Mouse (Mus musculus) testis, adult 2 months (tissue): Measurements from ENCODE around the gene Zdhhc12. TPM values are rescaled to one million over a fixed set of nuclear protein-coding genes. Genes with fewer than 3 reads are reported as not detected.

Experiments
- H3K27ac ChIP-seq: fragments of 200-500 bp; 2 replicates; pipeline ENCODE4 v1.5.1; 2012; ENCODE audit warnings: low read depth, low read length; ENCODE audit not compliant: control insufficient read depth, insufficient read depth
- H3K27me3 ChIP-seq: fragments of 200-500 bp; 2 replicates; pipeline ENCODE4 v1.6.1; 2012; ENCODE audit warnings: mild to moderate bottlenecking, low read length, moderate library complexity; ENCODE audit not compliant: control insufficient read depth, insufficient read depth
- H3K36me3 ChIP-seq: fragments of 200-500 bp; 2 replicates; pipeline ENCODE4 v1.6.1; 2012; ENCODE audit warnings: mild to moderate bottlenecking, low read length; ENCODE audit not compliant: control insufficient read depth, insufficient read depth
- H3K4me1 ChIP-seq: fragments of 200-500 bp; 2 replicates; pipeline ENCODE4 v1.6.1; 2012; ENCODE audit warnings: low read length; ENCODE audit not compliant: control insufficient read depth, insufficient read depth
- H3K4me3 ChIP-seq: fragments of 200-500 bp; 2 replicates; pipeline ENCODE4 v1.5.1; 2012; ENCODE audit warnings: low read depth, mild to moderate bottlenecking, low read length, moderate library complexity, mixed read lengths; ENCODE audit not compliant: control insufficient read depth
- CTCF ChIP-seq: fragments of 200-500 bp; IDR thresholded peaks from 2 replicates; pipeline ENCODE4 v1.5.1; 2012; ENCODE audit warnings: low read depth, mild to moderate bottlenecking, inconsistent platforms, low read length, moderate library complexity; ENCODE audit not compliant: control insufficient read depth, insufficient read depth, insufficient replicate concordance
- POLR2A ChIP-seq: fragments of 200-500 bp; IDR thresholded peaks from 2 replicates; pipeline ENCODE4 v1.6.1; 2012; ENCODE audit warnings: low read depth, mild to moderate bottlenecking, inconsistent platforms, low read length, moderate library complexity; ENCODE audit not compliant: control insufficient read depth
- polyA plus RNA-seq: library from polyadenylated mRNA; depleted of rRNA; stranded (reverse); fragments of >200 nt; gene quantifications from 2 replicates; pipeline ENCODE4 v1.2.3, GENCODE M21; 2012

Zdhhc12 gene
- polyA plus RNA-seq, 1 experiment = 156 TPM

DNA sequence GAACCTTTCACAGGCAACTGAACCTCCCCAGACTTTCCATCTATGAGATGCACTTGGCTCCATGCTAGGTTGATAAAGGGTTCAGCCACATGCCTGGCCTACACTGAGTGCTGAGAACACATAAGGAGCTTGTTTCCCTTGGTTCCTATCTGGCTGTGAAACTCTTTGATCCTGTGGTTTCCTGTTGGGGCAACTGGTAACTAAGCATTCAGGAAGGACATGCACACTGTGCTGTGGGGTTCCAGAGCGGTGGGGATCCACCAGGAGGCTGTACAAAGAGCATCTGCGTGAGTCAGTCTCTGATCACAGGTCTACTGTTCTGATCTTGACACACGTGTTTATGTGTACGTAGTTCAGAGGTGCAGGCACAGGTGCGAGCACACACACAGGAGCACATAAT is 19.1 kb upstream of the Zdhhc12 start:
- no peak overlapping the region for H3K4me3 ChIP-seq
- no peaks in the 10 kb centered on the region for H3K27me3 ChIP-seq
- H3K36me3 ChIP-seq = peaks cover 3% of the 10 kb centered on the region
- TF ChIP-seq POLR2A (no peak), CTCF (no peak)
- no peaks in the 10 kb centered on the region for H3K4me1 ChIP-seq
- H3K27ac ChIP-seq = no peak overlapping the region

GRCm38 (mm10) chr2:30111500-30111899 is 18.1 kb upstream of the Zdhhc12 start:
- TF ChIP-seq POLR2A (no peak), CTCF (no peak)
- H3K4me1 ChIP-seq = no peaks in the 10 kb centered on the region
- H3K36me3 ChIP-seq = peaks cover 3% of the 10 kb centered on the region
- no peak overlapping the region for H3K27ac ChIP-seq
- H3K4me3 ChIP-seq = no peak overlapping the region
- H3K27me3 ChIP-seq = no peaks in the 10 kb centered on the region

GRCm38 (mm10) chr2:30108260-30108659 is 14.8 kb upstream of the Zdhhc12 start:
- no peaks in the 10 kb centered on the region for H3K4me1 ChIP-seq
- no peak overlapping the region for H3K4me3 ChIP-seq
- no peak overlapping the region for H3K27ac ChIP-seq
- H3K27me3 ChIP-seq = no peaks in the 10 kb centered on the region
- no peak for TF ChIP-seq CTCF
- no peak for TF ChIP-seq POLR2A
- H3K36me3 ChIP-seq = peaks cover 3% of the 10 kb centered on the region

- Histone ChIP-seq H3K27me3 (no peaks in the 10 kb centered on the region), H3K36me3 (peaks cover 3% of the 10 kb centered on the region), H3K27ac (no peak overlapping the region), H3K4me3 (no peak overlapping the region), H3K4me1 (no peaks in the 10 kb centered on the region)
- no peak for TF ChIP-seq CTCF
- TF ChIP-seq POLR2A = no peak
Measured at GRCm38 (mm10) chr2:30107646-30108045, 14.2 kb upstream of the Zdhhc12 start.

GRCm38 (mm10) chr2:30106364-30106763 is 12.9 kb upstream of the Zdhhc12 start:
- H3K36me3 ChIP-seq = peaks cover 3% of the 10 kb centered on the region
- H3K4me3 ChIP-seq = no peak overlapping the region
- H3K4me1 ChIP-seq = no peaks in the 10 kb centered on the region
- H3K27me3 ChIP-seq = no peaks in the 10 kb centered on the region
- TF ChIP-seq POLR2A (no peak), CTCF (peak; percentile 41; the same call in 1 of the 2 replicates)
- H3K27ac ChIP-seq = no peak overlapping the region

- Histone ChIP-seq H3K27ac (no peak overlapping the region), H3K27me3 (no peaks in the 10 kb centered on the region), H3K36me3 (no peaks in the 10 kb centered on the region; the same call in 1 of the 2 replicates), H3K4me1 (no peaks in the 10 kb centered on the region), H3K4me3 (no peak overlapping the region)
- no peak for TF ChIP-seq CTCF
- no peak for TF ChIP-seq POLR2A
Measured at GRCm38 (mm10) chr2:30100214-30100613, 6.8 kb upstream of the Zdhhc12 start.

DNA sequence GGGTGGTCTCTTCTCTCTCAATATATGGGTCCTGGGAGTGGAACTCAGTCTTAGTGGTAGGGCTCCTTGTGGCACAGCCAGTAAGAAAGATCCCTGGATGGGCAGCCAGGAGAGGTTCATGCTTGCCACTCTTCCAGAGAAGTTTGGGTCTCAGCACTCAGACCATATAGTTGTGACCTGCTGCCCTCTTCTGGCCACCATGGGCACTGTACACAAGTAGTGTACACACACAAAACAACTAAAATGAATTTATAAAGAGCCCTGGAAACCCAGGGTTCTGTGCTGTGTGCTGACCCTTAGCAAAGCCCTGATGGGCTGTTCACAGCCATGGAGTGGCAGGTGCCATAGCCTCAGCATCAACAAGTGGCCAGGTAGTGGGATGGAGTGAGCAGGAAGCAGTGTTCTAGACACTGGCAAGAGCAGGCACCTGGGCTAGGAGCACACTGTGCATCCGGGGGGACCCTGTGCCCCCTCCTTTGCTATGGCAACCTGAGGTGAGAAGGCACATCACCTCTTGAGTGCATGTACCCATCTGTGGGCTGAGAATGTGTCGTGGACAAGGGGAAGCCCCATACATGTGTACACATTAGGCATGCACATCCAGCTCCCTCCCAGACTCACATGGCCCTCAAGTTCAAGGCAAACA is 2.6 kb upstream of the Zdhhc12 start:
- TF ChIP-seq CTCF (peak; percentile 28; the same call in 1 of the 2 replicates), POLR2A (no peak)
- Histone ChIP-seq H3K27ac (no peak overlapping the region), H3K4me3 (no peak overlapping the region), H3K27me3 (no peaks in the 10 kb centered on the region), H3K36me3 (no peaks in the 10 kb centered on the region), H3K4me1 (peaks cover 11% of the 10 kb centered on the region)
